Mouse (Mus musculus): Measurements from ENCODE around the gene Sptb. TPM values are rescaled to one million over a fixed set of nuclear protein-coding genes. Genes with fewer than 3 reads are reported as not detected.

Gene Sptb
- polyA plus RNA-seq, 1 experiment = 29.1 TPM

DNA sequence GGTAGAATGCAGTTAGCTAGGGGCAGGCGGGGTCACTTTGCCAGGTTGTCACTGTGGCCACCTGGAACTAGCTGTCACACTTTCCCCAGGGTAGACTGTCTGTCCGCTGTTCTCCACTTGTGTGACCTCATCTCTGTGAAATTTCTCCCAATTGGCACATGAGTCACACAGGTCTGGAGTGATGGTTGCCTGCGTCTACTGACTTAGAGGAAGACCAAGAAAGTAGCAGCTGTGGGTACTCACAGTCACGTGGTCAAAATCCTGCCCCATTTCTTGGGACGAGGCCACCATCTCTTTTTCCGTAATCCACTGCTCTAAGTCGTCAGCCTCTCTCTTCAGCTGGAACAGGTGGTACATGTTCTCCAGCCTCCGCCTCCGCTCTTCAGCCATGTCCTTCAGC is 106.6 kb downstream of the Sptb start:
- peaks cover 10% of the 10 kb centered on the region; the same call in 1 of the 2 replicates for H3K4me1 ChIP-seq (ENCODE audit: control insufficient read depth, insufficient read depth, low read length)
- WGBS = 92% methylated on average over 9 of the region's 9 CpGs
- TF ChIP-seq CTCF (IDR thresholded peaks at IDR 0.05; ENCODE audit: insufficient read depth, low read depth, low read length) (no peak), POLR2A (IDR thresholded peaks at IDR 0.05; ENCODE audit: insufficient read depth, low read depth, low read length) (no peak)
- no peak overlapping the region for H3K27ac ChIP-seq (ENCODE audit: insufficient read depth, low read depth, low read length)
- no peak overlapping the region for H3K4me3 ChIP-seq (ENCODE audit: insufficient read depth, low read depth, low read length)

DNA sequence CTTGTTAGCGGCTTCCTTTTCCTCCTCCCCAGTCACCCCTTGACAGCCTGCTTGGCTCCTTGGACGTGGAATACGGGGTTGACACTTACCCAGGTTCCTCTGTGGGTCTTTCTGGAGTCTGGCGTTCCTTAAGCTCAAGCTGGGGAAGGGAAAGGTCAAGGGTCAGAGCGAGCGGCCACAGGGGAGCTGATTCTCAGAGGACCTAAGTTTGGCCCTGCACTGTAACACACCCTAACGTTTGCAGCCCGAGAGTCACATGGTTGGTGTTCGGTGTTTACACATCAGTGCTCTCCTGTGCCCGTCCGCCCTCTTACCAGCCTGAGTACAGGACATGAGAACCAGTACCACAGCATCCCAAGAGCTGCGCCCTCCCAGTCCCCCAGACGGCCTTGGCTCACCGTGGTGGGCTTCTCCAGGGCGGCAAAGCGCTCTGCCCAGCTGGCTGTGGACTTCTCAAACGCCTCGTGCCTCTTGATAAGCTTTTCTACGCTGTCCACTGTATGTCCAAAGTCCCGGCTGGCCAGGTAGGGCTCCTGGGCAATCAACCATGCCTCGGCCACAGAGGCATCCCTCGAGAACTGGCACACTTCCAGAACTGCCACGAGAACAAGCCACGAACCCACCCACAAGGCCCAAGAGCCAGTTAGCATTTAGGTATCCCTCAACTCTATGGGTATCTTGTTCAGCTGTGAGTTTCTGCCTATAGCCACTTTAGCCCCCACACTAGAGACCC is 112.0 kb downstream of the Sptb start:
- Histone ChIP-seq H3K4me1 (ENCODE audit: control insufficient read depth, insufficient read depth, low read length) (peaks cover 30% of the 10 kb centered on the region), H3K27ac (ENCODE audit: insufficient read depth, low read depth, low read length) (no peak overlapping the region), H3K4me3 (ENCODE audit: insufficient read depth, low read depth, low read length) (no peak overlapping the region)
- TF ChIP-seq POLR2A (IDR thresholded peaks at IDR 0.05; ENCODE audit: insufficient read depth, low read depth, low read length) = no peak
- no peak for TF ChIP-seq CTCF (IDR thresholded peaks at IDR 0.05; ENCODE audit: insufficient read depth, low read depth, low read length)
- WGBS = 80% methylated on average over 24 of the region's 24 CpGs

DNA sequence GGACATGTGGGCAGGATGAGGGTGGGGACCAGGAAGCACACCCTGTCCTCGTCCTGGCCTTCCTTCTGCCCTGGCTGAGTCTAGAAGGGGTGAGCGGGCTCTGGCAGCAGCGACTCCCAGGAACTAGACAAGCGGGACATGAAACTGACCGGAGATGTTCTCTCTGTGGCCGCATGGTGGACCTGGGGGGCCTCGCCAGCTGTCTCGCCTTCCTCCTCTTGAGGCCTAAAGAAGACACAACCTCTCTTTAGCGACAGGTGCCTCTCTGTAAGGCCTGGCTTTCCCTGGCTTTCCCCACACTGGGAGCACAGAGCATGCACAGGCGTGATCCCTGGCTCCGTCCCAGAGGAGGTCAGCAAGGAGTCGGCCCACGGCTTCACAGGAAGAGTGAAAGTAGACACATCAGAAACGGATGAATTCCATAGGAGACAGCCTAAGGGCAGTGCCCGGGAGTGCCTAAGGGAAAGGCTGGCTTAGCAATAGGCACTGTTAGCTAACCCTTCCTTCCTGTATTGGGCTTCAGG is 112.7 kb downstream of the Sptb start:
- WGBS = 86% methylated on average over 15 of the region's 15 CpGs
- Histone ChIP-seq H3K4me3 (ENCODE audit: insufficient read depth, low read depth, low read length) (no peak overlapping the region), H3K4me1 (ENCODE audit: control insufficient read depth, insufficient read depth, low read length) (peaks cover 32% of the 10 kb centered on the region), H3K27ac (ENCODE audit: insufficient read depth, low read depth, low read length) (no peak overlapping the region)
- TF ChIP-seq CTCF (IDR thresholded peaks at IDR 0.05; ENCODE audit: insufficient read depth, low read depth, low read length) = no peak
- TF ChIP-seq POLR2A (IDR thresholded peaks at IDR 0.05; ENCODE audit: insufficient read depth, low read depth, low read length) = no peak

DNA sequence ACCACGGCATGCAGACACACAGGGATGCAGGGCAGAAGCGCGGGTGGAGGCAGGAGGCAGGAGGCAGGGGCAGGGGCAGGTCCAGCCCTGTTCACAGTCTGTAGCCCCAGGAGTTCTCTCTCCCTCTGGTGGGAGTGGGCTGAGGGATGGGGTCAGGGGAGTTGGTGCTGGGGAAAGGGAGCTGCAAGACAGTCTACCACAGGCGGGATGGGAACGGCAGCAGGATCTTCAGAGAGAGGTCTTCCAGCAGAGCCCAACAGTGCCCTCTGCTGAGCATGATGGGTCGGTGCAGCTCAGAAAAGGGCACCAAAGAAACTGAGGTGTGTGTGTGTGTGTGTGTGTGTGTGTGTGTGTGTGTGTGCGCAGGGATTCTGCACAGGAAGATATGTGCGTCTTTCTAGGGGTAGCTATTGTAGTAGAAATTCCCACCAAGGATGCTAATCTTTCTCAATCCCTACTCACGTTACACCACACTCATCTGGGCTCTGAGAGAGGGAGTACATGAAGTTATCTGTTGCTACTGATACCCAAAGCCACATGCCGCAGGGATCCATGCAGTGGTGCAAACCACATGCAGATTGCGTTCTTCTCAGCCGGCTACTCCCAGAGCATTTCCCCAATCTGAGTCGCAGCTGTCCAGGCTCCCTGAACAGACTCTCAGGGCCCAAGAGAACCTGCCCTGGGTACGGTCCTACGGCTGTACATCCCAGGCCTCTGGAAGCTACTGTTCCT is 113.9 kb downstream of the Sptb start:
- 54% methylated on average over 15 of the region's 15 CpGs for WGBS
- H3K4me3 ChIP-seq (ENCODE audit: insufficient read depth, low read depth, low read length) = no peak overlapping the region
- TF ChIP-seq CTCF (IDR thresholded peaks at IDR 0.05; ENCODE audit: insufficient read depth, low read depth, low read length) = peak; percentile 62; the same call in 1 of the 2 replicates
- no peak for TF ChIP-seq POLR2A (IDR thresholded peaks at IDR 0.05; ENCODE audit: insufficient read depth, low read depth, low read length)
- no peak overlapping the region for H3K27ac ChIP-seq (ENCODE audit: insufficient read depth, low read depth, low read length)
- H3K4me1 ChIP-seq (ENCODE audit: control insufficient read depth, insufficient read depth, low read length) = peaks cover 32% of the 10 kb centered on the region

DNA sequence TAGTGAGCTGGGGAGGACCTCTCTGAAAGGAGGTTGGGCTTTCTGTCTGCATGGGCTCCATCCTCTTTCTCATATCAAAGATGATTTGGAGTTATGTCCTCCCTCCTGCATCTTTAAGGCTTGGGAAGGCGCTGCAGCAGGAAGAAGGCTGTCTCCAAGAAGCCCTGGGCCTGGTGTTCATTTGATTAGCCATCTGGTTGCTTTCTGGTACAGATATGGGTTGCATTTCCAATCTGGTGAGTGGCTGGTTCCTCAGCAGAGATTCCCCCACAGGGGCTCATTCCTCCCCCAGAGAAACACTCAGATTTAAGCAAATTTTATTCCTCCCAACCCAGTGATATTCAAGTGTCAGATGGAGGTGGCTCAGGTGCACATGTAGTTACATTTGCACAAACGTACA is 114.5 kb downstream of the Sptb start:
- TF ChIP-seq POLR2A (IDR thresholded peaks at IDR 0.05; ENCODE audit: insufficient read depth, low read depth, low read length) = no peak
- TF ChIP-seq CTCF (IDR thresholded peaks at IDR 0.05; ENCODE audit: insufficient read depth, low read depth, low read length) = no peak
- peak overlapping the region; percentile 95; the same call in 1 of the 2 replicates for H3K27ac ChIP-seq (ENCODE audit: insufficient read depth, low read depth, low read length)
- no peak overlapping the region for H3K4me3 ChIP-seq (ENCODE audit: insufficient read depth, low read depth, low read length)
- 77% methylated on average over 2 of the region's 2 CpGs for WGBS
- peaks cover 32% of the 10 kb centered on the region for H3K4me1 ChIP-seq (ENCODE audit: control insufficient read depth, insufficient read depth, low read length)

DNA sequence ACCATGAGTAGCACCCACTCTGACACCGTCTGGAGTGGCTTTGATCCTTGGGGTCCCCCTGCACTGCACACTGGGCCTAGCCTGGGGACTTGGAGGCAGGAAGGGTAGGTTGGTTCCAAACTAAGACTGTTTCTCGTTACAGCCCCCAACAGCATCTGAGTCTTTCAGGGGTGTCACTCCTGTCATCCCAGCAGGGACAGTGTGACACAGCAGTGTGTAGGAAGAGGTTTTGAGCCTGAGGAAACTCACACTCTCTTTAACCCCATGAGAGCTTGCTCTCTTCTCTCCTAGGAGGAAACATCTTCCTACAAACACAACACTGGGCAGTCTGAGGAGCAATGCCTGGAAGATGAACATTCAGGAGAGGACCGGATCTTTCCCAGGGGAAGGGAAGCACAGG is 115.8 kb downstream of the Sptb start:
- Histone ChIP-seq H3K4me1 (ENCODE audit: control insufficient read depth, insufficient read depth, low read length) (peaks cover 32% of the 10 kb centered on the region), H3K4me3 (ENCODE audit: insufficient read depth, low read depth, low read length) (no peak overlapping the region), H3K27ac (ENCODE audit: insufficient read depth, low read depth, low read length) (peak overlapping the region; percentile 95)
- WGBS = 50% methylated on average over 3 of the region's 3 CpGs
- 0 out of 2 replicates have a peak, but pooled peaks have one; percentile 0 for TF ChIP-seq CTCF (IDR thresholded peaks at IDR 0.05; ENCODE audit: insufficient read depth, low read depth, low read length)
- TF ChIP-seq POLR2A (IDR thresholded peaks at IDR 0.05; ENCODE audit: insufficient read depth, low read depth, low read length) = no peak

DNA sequence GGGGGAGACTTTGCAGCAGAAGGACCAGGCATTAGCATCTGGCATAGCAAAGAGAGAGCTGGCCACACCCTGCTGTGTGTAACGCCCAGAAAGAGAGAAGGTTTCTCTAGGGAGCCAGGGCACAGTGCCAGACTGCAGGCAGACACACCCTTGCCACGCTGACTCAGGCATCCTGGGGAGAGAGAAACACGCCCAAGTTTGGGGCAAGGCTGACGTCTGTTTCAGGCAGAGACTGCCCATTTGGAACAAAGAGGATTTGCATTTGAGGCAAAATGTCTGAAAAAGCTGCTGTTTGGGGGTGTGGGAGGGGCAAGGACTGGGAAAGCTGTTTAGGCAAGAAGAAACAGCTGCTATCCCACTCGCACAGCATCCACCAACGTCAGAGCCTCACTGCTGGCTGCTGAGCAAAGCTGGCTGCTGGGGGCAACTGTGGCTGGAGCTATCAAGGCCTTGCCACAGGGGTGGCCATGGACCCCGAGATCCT is 116.5 kb downstream of the Sptb start:
- Histone ChIP-seq H3K4me1 (ENCODE audit: control insufficient read depth, insufficient read depth, low read length) (peaks cover 32% of the 10 kb centered on the region), H3K4me3 (ENCODE audit: insufficient read depth, low read depth, low read length) (no peak overlapping the region), H3K27ac (ENCODE audit: insufficient read depth, low read depth, low read length) (peak overlapping the region; percentile 95)
- no peak for TF ChIP-seq POLR2A (IDR thresholded peaks at IDR 0.05; ENCODE audit: insufficient read depth, low read depth, low read length)
- no peak for TF ChIP-seq CTCF (IDR thresholded peaks at IDR 0.05; ENCODE audit: insufficient read depth, low read depth, low read length)
- 6% methylated on average over 7 of the region's 7 CpGs for WGBS

DNA sequence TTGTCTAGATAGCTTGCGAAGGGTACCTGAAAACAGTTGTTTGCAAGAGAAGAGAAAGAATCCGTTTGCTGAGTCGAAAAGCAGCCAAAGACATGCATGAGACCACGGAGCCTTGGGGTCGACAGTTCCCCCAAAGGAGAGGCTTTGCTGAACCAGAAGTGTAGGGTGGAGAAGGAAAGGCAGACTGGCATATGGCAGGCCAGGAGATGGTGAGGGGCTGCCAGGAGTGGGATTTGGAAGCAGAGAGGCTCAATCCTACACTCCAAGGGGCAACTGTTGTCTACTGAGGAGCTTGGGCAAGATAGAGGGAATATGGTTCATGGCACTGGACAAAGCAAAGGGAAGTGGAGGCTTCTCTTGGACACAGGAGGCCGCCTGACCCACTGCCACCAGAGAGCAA is 117.1 kb downstream of the Sptb start:
- WGBS = 90% methylated on average over 6 of the region's 6 CpGs
- no peak for TF ChIP-seq CTCF (IDR thresholded peaks at IDR 0.05; ENCODE audit: insufficient read depth, low read depth, low read length)
- no peak for TF ChIP-seq POLR2A (IDR thresholded peaks at IDR 0.05; ENCODE audit: insufficient read depth, low read depth, low read length)
- Histone ChIP-seq H3K4me1 (ENCODE audit: control insufficient read depth, insufficient read depth, low read length) (peaks cover 32% of the 10 kb centered on the region), H3K27ac (ENCODE audit: insufficient read depth, low read depth, low read length) (no peak overlapping the region; the same call in 1 of the 2 replicates), H3K4me3 (ENCODE audit: insufficient read depth, low read depth, low read length) (no peak overlapping the region)

DNA sequence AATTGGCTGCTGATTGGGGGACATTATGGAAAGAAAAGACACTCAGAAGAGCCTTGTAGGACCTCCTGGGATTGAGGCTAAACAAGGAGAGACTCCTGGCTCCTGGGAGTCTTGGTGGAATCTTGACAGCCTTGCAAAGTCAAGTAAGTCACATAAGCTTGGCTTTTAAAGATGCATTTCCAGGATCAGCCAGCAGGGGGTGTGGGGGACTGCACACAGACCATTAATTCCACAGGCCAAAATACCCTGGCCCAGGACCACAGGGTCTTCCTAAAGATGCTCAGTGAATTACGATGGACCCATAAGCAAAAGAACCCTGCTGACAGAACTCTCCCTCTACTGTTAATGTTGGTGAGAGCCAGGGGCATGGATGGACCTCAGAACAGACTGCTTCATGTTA is 118.1 kb downstream of the Sptb start:
- H3K4me1 ChIP-seq (ENCODE audit: control insufficient read depth, insufficient read depth, low read length) = peaks cover 32% of the 10 kb centered on the region
- H3K4me3 ChIP-seq (ENCODE audit: insufficient read depth, low read depth, low read length) = no peak overlapping the region
- H3K27ac ChIP-seq (ENCODE audit: insufficient read depth, low read depth, low read length) = no peak overlapping the region
- TF ChIP-seq POLR2A (IDR thresholded peaks at IDR 0.05; ENCODE audit: insufficient read depth, low read depth, low read length) = no peak
- TF ChIP-seq CTCF (IDR thresholded peaks at IDR 0.05; ENCODE audit: insufficient read depth, low read depth, low read length) = peak; percentile 44
- WGBS = 60% methylated on average over 1 of the region's 1 CpGs

All from olfactory bulb, adult 2 months (tissue).